Mouse (Mus musculus): ENCODE results near the gene Mroh7. TPM values are rescaled to one million over a fixed set of nuclear protein-coding genes. Genes with fewer than 3 reads are reported as not detected.

The Mroh7 gene
- total RNA-seq, 2 experiments from 2014 or later, result 0.47 to 0.64 TPM

- intact Hi-C loops (cut with DNase I), result no loop called here
Observed at GRCm38 (mm10) chr4:106644218-106644610, 86.5 kb downstream of the Mroh7 start.

DNA sequence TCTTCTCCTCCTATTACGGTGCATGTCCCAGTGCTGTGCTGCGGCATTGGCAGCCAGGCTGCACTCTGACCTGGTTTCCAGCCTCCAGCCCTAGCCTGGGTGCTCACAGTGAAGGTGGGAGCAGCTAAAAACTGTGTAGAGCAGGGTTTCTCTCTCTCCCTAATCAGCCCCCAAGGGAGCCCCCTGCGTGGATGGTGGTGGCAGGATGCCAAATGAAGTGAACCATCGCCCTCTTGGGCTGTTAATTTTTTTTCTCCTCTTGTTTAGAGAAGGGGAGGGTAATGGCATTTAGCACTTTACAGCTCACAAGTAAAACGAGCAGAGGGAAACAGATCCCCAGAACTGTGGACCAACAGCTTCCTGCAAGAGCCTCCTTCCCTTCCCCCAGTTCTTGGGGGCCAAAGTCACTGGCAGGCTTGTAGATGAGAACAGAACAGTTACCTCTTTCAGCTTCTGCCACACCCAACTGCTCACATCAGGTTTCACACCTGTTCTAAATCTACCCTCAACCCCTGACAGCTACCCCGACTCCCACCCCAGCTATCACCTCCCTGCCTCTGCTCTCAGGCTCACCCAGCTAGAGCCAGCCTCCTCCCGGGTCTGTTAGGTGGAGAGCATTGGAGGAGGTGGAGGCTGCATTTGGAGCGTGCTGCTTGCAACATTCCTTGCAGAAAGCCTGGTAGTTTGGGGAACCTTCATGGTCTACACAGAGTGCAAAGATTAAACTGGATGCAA is 87.1 kb downstream of the Mroh7 start:
- no peak for DNase-seq
- intact Hi-C loops (cut with DNase I), result no loop called here

More at GRCm38 (mm10) chr4:106644218-106644610, 86.5 kb downstream of the Mroh7 start:
- no peak for DNase-seq

DNA sequence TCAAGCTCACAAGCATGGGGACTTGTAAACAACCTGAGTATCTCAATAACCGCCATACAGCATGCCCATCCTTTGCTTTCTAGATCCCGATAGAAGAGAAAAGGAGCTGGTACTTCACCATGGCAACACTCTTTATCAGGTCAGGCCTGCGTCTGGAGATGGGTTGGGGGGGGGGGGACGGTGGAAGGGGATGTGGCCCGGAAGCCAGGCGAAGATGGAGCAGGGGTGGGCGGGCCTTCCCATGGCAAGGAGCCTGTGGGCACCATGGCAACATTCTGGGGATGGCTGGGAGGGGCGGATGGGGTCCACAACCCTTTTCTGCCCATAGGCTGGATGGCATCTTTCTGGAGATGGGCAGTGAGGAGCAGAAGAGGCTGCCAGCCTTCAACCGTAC is 96.6 kb downstream of the Mroh7 start:
- no peak for DNase-seq
- intact Hi-C loops (cut with DNase I), result loop anchor here (5.0 kb wide), 1 partner anchor 43 kb away; the partner anchor contains the start of gene Ttc4

DNA sequence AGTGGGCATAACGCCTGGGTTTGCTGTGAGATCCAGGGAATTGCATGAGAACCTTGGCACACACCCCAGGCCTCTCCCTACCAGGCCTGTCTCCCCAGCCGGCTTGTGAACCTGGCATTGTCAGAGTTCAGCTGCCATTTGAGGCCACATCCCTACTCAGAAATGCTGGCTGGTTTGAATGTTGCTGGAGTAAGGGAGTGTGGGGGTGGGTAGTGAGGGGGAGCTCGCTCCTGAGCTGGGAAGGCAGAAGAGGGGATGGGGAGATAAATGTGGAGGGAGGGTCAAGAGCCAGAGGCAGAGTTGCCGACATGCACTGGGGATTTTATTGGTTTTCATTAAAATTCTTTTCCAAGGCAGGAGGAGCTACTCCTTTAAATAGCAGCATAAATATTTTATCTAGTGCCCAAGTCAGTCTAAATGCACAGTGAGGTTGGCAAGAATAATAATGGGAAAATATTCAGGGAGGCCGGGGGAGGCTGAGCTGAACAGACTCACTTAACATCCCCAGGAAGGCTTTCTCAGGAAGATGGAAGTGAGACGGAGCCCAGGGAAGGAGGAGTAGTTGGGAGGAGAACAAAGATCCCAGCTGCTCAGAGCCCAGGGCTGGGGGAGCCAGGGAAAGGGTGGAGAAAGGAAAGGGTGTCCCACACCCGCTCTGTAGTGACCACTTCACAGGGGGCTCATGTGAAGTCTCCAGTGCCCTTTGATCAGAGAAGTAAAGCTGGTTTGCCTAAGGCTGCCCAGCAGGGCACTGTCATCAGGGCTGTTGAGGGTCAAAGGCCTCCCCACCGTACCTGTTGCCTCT is 97.2 kb downstream of the Mroh7 start:
- intact Hi-C loops (cut with DNase I), result loop anchor here (5.0 kb wide), 1 partner anchor 44 kb away; the partner anchor contains the start of gene Ttc4
- no peak for DNase-seq

DNA sequence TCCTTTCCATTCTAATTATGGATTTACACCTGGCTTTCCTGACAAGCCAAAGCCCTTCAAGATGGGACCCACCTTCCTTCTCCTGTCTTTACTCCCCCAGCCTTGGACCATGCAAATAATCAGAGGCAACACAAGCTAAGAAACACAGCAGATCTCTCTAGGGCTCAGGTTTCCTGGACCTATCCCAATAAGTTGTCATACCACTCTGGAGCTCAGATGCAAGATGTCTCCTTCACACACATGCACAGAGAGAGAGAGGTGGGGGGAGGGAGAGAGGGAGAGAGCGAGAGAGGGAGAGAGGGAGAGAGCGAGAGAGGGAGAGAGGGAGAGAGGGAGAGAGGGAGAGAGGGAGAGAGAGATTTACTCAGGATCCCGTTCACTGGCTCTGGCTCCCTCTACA is 98.4 kb downstream of the Mroh7 start:
- intact Hi-C loops (cut with DNase I), result loop anchor here (5.0 kb wide), 1 partner anchor 45 kb away; the partner anchor contains the start of gene Ttc4
- DNase-seq, result no peak

Other genes starting within 250 kb of the Mroh7 start
- gene Bsnd, start 238.6 kb downstream of the Mroh7 start, total RNA-seq (2021), result not detected
- gene Dhcr24, start 169.9 kb downstream of the Mroh7 start, total RNA-seq (2021), result 1 to 10 TPM; 1.5 to 2.3 TPM
- gene Lexm, start 113.7 kb downstream of the Mroh7 start, total RNA-seq (2021), result not detected
- gene Ttc22, start 108.5 kb downstream of the Mroh7 start, total RNA-seq (2021), result not detected
- gene Pars2, start 79.9 kb downstream of the Mroh7 start, total RNA-seq (2021), result 1 to 10 TPM; 1.3 to 1.7 TPM
- 10 to 100 TPM; 21.6 to 24.4 TPM for gene Ttc4, start 52.0 kb downstream of the Mroh7 start, total RNA-seq (2021)
- not detected for gene Fam151a, start 3.0 kb upstream of the Mroh7 start, total RNA-seq (2021)
- 1 to 10 TPM; 7.9 to 9.5 TPM for gene Acot11, start 74.1 kb upstream of the Mroh7 start, total RNA-seq (2021)
- gene Ssbp3, start 179.8 kb upstream of the Mroh7 start, total RNA-seq (2021), result 10 to 100 TPM; 21.3 to 25.6 TPM

Measured in gastrocnemius, postnatal 36 days (tissue).